Mouse (Mus musculus) urinary bladder, adult 18-20 months (tissue): ENCODE measurements at regions not wholly inside any gene's neighbourhood (a gene's known extent, or its start where the extent isn't known, plus 50 kb on each side); places are given as distances from the start of the nearest gene placed in this dataset.
A peak's percentile ranks its signal among the peaks of the same experiment; 100 is the strongest.

ENCODE experiments used
- DNase-seq, 2 experiments: peaks; one replicate each; pipeline ENCODE4 v3.0.0; 2022; ENCODE audit warnings: low spot score in 2 of 2, mixed read lengths in 2 of 2

DNA sequence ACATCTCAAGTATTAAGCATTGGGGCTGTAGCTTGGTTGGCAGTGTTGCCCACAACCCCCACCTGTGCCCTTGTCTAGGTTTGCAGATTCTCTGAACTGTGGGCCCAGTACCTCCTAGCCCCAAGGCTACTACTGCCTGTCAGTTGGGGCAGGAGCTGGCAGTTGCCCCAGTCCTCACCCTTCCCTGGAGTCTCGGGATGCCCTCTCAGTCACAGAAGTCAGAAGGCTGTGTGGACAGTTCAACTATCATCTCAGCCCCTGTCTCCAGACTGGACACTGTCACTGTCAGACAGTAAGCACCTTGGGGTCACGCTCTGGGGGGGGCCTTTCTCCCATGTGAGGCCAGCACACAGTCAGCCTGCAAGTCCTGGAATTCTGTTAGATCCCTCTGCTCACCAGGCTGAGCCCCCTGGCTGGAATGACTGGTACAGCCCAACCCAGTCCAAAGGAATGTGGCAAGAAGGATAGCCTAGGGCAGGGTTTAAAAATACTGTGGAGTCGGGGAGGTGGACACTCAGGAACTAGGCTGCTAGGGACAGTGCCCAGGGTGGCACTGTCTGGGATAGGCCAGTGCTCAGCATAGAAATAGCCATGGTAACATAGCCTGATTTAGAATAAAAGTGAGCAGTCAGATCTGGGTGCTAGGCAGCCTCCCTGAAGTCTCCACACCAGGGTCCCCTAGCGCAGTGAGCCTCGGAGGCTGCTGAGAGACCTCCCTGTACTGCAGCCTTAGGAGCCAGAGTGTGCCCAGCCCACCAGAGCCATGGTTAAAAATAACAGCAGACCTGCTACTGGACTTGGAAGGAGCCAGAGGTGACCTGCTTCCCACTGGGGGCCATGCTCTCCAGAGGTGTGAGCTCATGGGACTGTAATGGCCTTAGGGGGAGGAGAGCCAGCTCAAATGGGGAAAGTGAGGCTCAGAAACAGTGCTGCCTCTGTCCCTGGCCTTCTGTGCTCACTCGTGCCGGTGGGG lies 83.1 kb upstream of the Ptpn1 start:
- DNase-seq, result no peak

- no peak for DNase-seq
Observed at GRCm38 (mm10) chr2:167847281-167848077, 84.4 kb upstream of the Ptpn1 start.

DNA sequence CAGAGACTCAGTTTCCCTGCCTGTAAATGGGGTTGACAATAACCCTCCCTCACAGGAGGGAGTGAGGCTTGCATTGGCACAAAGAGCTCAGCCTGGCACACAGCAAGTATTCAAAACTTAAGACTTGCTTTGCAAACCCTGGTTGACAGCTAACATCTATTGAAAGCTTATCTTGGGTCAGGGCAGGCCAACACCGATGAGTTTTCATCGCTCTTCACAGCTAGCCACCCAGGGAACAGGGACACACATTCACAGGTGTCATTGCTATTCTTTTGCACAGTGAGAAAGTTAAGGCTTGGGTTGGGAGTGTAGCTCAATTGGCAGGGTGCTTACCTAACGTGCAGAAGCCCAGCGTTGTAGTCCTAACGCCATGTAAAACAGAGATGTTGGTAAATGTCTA lies 86.5 kb upstream of the Ptpn1 start:
- no peak for DNase-seq

GRCm38 (mm10) chr2:167844556-167844955 lies 87.3 kb upstream of the Ptpn1 start:
- DNase-seq, result no peak

DNA sequence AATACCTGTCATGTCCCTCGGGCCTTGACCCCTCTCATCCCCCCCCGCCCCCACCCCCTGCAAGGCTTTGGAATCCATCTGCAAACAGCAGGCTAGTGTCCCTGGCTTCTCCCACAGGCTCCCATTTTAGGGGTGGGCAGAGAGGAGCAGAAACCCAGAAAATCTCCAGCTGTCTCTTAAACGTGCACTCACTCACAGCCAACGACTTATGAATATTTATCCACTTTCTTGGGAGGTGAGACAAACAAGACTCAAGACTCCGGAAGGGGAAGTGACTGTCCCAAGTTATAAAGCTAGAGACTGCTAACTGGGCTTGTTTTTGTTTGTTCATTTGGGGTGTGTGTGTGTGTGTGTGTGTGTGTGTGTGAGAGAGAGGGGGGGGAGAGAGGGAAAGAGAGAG lies 87.9 kb upstream of the Ptpn1 start:
- no peak for DNase-seq

- DNase-seq, result no peak
Observed at GRCm38 (mm10) chr2:167842993-167843392, 88.9 kb upstream of the Ptpn1 start.

GRCm38 (mm10) chr2:167842473-167842872 lies 89.4 kb upstream of the Ptpn1 start:
- no peak for DNase-seq

GRCm38 (mm10) chr2:167841339-167842240 lies 90.3 kb upstream of the Ptpn1 start:
- no peak for DNase-seq

GRCm38 (mm10) chr2:167840344-167840743 lies 91.5 kb upstream of the Ptpn1 start:
- no peak for DNase-seq

GRCm38 (mm10) chr2:167839324-167839981 lies 92.4 kb upstream of the Ptpn1 start:
- no peak for DNase-seq

GRCm38 (mm10) chr2:167837596-167837995 lies 94.3 kb upstream of the Ptpn1 start:
- DNase-seq, result no peak

DNA sequence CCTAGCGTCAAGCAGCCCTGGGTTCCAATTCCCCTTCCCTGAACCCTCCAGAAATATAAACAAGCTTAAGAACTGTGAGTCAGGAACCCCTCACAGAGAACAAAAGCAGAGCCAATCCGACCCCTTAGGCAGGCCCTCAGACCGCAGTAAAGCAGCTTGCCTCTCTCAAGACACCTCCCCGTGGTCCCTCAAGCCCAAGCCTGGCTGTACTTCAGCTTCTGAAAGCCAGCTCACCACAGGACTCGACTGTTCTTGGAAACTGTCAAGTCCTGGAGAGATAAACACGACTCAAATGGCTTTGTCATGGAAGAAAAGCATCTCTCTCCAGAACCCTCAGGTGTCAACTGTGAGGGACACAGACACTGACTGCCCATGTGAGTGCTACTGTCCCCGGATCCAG lies 95.2 kb upstream of the Ptpn1 start:
- DNase-seq, result no peak

GRCm38 (mm10) chr2:167834605-167835004 lies 97.3 kb upstream of the Ptpn1 start:
- peak in 1 of 2 experiments; percentile 86 for DNase-seq

- peak in 1 of 2 experiments; percentile 87 for DNase-seq
Observed at GRCm38 (mm10) chr2:167833290-167833953, 98.4 kb upstream of the Ptpn1 start.

GRCm38 (mm10) chr2:167831076-167832039 lies 100.5 kb upstream of the Ptpn1 start:
- DNase-seq, result peak in 1 of 2 experiments; percentile 65

GRCm38 (mm10) chr2:167828258-167828657 lies 103.6 kb upstream of the Ptpn1 start:
- DNase-seq, result no peak

GRCm38 (mm10) chr2:167826922-167827703 lies 104.7 kb upstream of the Ptpn1 start:
- peak in 1 of 2 experiments; percentile 77 for DNase-seq

DNA sequence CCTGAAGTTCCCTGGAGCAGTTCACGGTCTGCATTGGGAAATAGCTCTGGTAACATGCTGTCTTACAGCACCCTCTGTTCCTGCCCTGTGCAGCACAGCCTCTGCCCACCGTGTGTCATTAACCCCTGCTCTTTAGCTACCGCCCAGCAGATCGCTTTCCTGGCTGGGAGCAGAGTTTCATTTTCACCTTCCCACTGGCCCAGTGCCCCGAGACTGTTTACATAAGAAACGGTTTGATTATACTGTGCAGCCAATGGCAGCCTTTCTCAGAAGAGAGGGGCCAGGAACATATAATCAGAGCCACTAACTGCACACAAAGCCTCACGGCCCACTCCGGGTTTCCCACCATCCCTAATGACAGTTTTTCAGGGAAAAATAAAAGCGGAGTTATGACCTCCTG lies 108.3 kb upstream of the Ptpn1 start:
- peak in 1 of 2 experiments; percentile 65 for DNase-seq
